Mouse (Mus musculus) hindbrain, postnatal 0 days (tissue): Measurements from ENCODE around the gene Tom1l2. TPM values are rescaled to one million over a fixed set of nuclear protein-coding genes. Genes with fewer than 3 reads are reported as not detected.

Source experiments
- ATAC-seq: fragments of 200-750 bp; cut with Nextera tagmentation; 2 replicates; pipeline ENCODE4 v1.8.0; 2017; ENCODE audit warnings: mild to moderate bottlenecking, moderate TSS enrichment, moderate library complexity
- DNase-seq: peaks from one replicate; pipeline ENCODE4 v3.0.0-alpha.2; 2015; ENCODE audit warnings: low spot score
- H3K27ac ChIP-seq: fragments of 300-500 bp; sonication (generic); 2 replicates; pipeline ENCODE4 v1.5.1; 2014; ENCODE audit warnings: mild to moderate bottlenecking
- H3K27me3 ChIP-seq: fragments of 300-500 bp; sonication (generic); 2 replicates; pipeline ENCODE4 v1.6.1; 2014; ENCODE audit warnings: low read length, mixed read lengths; ENCODE audit not compliant: insufficient read depth
- H3K36me3 ChIP-seq: fragments of 300-500 bp; sonication (generic); 2 replicates; pipeline ENCODE4 v1.6.1; 2014; ENCODE audit warnings: low read length, mixed read lengths; ENCODE audit not compliant: insufficient read depth
- H3K4me1 ChIP-seq: fragments of 300-500 bp; sonication (generic); 2 replicates; pipeline ENCODE4 v1.6.1; 2014; ENCODE audit warnings: antibody characterized with exemption, low read length, mixed read lengths; ENCODE audit not compliant: insufficient read depth
- H3K4me2 ChIP-seq: fragments of 300-500 bp; sonication (generic); 2 replicates; pipeline ENCODE4 v1.6.1; 2014; ENCODE audit warnings: low read depth, mild to moderate bottlenecking, low read length, moderate library complexity, mixed read lengths
- H3K4me3 ChIP-seq: fragments of 300-500 bp; sonication (generic); 2 replicates; pipeline ENCODE4 v1.5.1; 2014; ENCODE audit warnings: low read length
- H3K9ac ChIP-seq: fragments of 300-500 bp; sonication (generic); replicated peaks from 2 replicates; pipeline ENCODE4 v1.6.1; 2014; ENCODE audit warnings: mild to moderate bottlenecking, low read length, moderate library complexity, mixed read lengths
- H3K9me3 ChIP-seq: fragments of 300-500 bp; sonication (generic); 2 replicates; pipeline ENCODE4 v1.6.1; 2016; ENCODE audit warnings: low read length, mixed read lengths
- CTCF ChIP-seq: IDR thresholded peaks from 2 replicates; pipeline ENCODE4 v1.5.1; 2016; ENCODE audit warnings: antibody characterized with exemption, control low read depth, low read depth
- WGBS: fragments of 180-500 bp; shearing (Covaris S2); extraction: QIAGEN DNeasy Blood & Tissue Kit; methylation state at CpG from one replicate; pipeline ENCODE4 v1.1.7; 2014; 5-methylcytosine and 5-hydroxymethylcytosine counted together
- polyA plus RNA-seq: library from polyadenylated mRNA; unstranded; fragments of >200 nt; fragmentation: Nextera tagmentation; extraction: Ambion mirVana; gene quantifications from 2 replicates; pipeline ENCODE4 v1.2.1, GENCODE M21; 2015
- total RNA-seq: library from RNA; depleted of rRNA; stranded (reverse); fragments of >200 nt; gene quantifications from 2 replicates; pipeline ENCODE4 v1.2.3, GENCODE M21; 2014

Gene Tom1l2
- total and polyA plus RNA-seq, 2 experiments from 2014 or later: 48.2 to 124 TPM

DNA sequence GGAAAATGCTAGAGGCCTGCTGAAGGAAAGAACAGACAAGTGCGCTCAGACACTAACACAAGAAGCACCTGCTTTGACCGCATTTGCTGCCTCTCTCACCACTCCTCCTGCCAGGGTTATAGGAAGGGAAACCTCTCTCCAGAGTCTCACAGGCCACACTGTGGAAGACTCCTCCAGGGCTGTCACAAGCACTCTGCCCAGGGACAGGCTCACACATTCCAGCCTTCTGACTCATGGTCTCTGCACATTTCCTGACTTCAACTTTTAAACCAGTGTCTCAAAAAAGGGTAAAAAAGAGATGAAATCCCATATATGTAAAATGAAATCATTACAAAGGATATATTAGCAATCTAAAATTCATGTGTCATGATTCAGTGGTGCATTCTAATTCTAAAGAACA is 99.2 kb downstream of the Tom1l2 start:
- Histone ChIP-seq H3K27ac (no peak overlapping the region), H3K27me3 (no peaks in the 10 kb centered on the region), H3K36me3 (no peaks in the 10 kb centered on the region; the same call in none of the 2 replicates), H3K4me3 (no peak overlapping the region), H3K9ac (no peak overlapping the region), H3K4me1 (peaks cover 26% of the 10 kb centered on the region), H3K9me3 (no peaks in the 10 kb centered on the region), H3K4me2 (no peak overlapping the region)
- no peak for TF ChIP-seq CTCF
- WGBS: 91% methylated on average over 2 of the region's 2 CpGs
- no peak for ATAC-seq
- DNase-seq: no peak

DNA sequence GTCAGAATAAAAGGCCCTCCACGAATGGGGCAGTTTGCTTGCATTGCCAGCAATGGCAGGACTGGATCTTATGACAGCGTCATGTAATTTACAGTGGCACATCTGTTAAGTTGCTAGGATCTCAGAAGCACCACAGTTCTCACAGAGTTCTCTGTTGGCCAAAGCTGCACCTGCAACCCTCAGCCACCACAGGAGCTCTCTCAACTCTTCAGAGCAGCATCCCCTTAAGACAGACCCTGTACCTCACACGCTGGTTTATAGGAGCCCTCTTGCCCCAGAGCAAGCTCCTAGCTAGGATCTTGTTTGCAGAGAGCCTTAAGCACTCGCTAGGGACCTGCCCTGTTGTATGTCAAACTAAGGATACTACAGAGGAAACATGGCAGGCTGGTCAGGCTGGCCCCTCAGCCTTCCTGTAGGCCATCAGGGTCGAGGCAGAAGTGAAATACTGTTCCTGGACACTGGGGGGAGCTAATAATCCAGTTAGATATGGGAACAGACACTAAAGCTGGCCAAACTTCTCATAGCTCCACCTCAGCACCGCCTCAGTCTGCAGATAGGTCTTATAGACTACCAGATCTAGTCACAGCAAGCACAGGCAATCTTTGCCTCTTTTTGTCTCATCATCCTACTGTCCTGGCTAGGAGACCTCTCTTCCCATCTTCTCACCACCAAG is 101.6 kb downstream of the Tom1l2 start:
- Histone ChIP-seq H3K36me3 (no peaks in the 10 kb centered on the region; the same call in 1 of the 2 replicates), H3K27me3 (no peaks in the 10 kb centered on the region), H3K9ac (no peak overlapping the region), H3K4me2 (no peak overlapping the region), H3K4me3 (no peak overlapping the region), H3K9me3 (no peaks in the 10 kb centered on the region), H3K4me1 (peaks cover 15% of the 10 kb centered on the region), H3K27ac (no peak overlapping the region)
- ATAC-seq (0 out of 2 replicates have a peak, but pooled peaks have one; percentile 38), DNase-seq (peak; percentile 75)
- peak; percentile 71 for TF ChIP-seq CTCF
- 56% methylated on average over 6 of the region's 6 CpGs for WGBS

GRCm38 (mm10) chr11:60249885-60250284 is 102.8 kb downstream of the Tom1l2 start:
- DNase-seq (no peak), ATAC-seq (no peak)
- TF ChIP-seq CTCF: no peak
- no peak overlapping the region for H3K4me2 ChIP-seq
- H3K36me3 ChIP-seq: peaks cover 4% of the 10 kb centered on the region; the same call in 1 of the 2 replicates
- peaks cover 5% of the 10 kb centered on the region; the same call in 1 of the 2 replicates for H3K4me1 ChIP-seq
- H3K27ac ChIP-seq: no peak overlapping the region
- WGBS: 85% methylated on average over 2 of the region's 2 CpGs
- H3K9ac ChIP-seq: no peak overlapping the region
- no peaks in the 10 kb centered on the region for H3K9me3 ChIP-seq
- no peaks in the 10 kb centered on the region for H3K27me3 ChIP-seq
- H3K4me3 ChIP-seq: no peak overlapping the region

DNA sequence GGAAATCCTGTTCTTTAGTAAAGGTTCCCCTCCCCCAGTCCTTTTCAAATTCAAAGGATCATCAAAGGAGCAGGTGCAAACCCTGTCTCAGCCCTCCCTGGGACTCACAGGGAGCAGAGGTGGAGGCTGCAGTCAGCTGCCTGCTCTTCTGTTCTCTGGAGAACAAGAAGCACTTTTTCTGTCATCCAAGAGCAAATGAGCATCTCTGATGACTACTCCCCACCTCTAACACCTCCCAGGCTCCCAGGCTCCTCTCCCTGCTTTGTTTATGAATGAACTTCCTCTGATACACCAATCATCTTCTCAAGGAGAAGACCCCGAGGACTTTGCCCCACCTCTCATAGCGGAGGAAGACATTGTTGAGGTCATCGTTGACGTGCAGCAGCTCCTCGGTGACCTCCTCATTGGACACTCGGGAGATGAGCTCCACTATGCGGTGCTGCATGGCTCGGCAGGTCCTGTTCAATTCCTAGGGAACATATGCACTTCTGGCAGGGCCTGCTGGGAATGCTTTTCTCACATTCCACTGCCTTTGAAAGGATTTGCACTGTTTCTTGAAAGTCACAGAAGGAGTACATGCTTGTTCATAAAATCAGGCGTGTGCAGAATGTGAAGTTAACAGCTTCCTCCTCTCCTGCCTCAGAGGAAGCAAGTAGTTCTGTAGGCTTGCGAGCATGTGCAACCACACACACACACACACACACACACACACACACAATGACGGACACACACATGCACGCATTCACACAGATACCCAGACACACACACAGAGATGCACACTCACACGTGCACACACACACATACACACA is 103.9 kb downstream of the Tom1l2 start:
- Histone ChIP-seq H3K4me2 (no peak overlapping the region), H3K9me3 (no peaks in the 10 kb centered on the region), H3K27ac (peak overlapping the region; percentile 33; the same call in 1 of the 2 replicates), H3K9ac (no peak overlapping the region), H3K4me1 (no peaks in the 10 kb centered on the region), H3K4me3 (no peak overlapping the region), H3K27me3 (no peaks in the 10 kb centered on the region), H3K36me3 (peaks cover 4% of the 10 kb centered on the region; the same call in 1 of the 2 replicates)
- peak; percentile 68 for ATAC-seq
- no peak for TF ChIP-seq CTCF
- peak; percentile 56 for DNase-seq
- 31% methylated on average over 13 of the region's 13 CpGs for WGBS

GRCm38 (mm10) chr11:60247753-60248550 is 104.8 kb downstream of the Tom1l2 start:
- ATAC-seq (no peak), DNase-seq (no peak)
- no peak overlapping the region for H3K4me2 ChIP-seq
- no peak overlapping the region; the same call in 1 of the 2 replicates for H3K27ac ChIP-seq
- no peaks in the 10 kb centered on the region for H3K27me3 ChIP-seq
- H3K4me1 ChIP-seq: no peaks in the 10 kb centered on the region
- H3K36me3 ChIP-seq: peaks cover 4% of the 10 kb centered on the region; the same call in 1 of the 2 replicates
- H3K9ac ChIP-seq: no peak overlapping the region
- no peak overlapping the region for H3K4me3 ChIP-seq
- 49% methylated on average over 5 of the region's 5 CpGs for WGBS
- H3K9me3 ChIP-seq: no peaks in the 10 kb centered on the region
- TF ChIP-seq CTCF: no peak

- H3K4me1 ChIP-seq: no peaks in the 10 kb centered on the region
- no peak overlapping the region for H3K9ac ChIP-seq
- DNase-seq (peak; percentile 35), ATAC-seq (no peak)
- H3K27me3 ChIP-seq: no peaks in the 10 kb centered on the region
- no peak overlapping the region for H3K4me3 ChIP-seq
- no peak overlapping the region for H3K27ac ChIP-seq
- H3K9me3 ChIP-seq: no peaks in the 10 kb centered on the region
- H3K4me2 ChIP-seq: no peak overlapping the region
- no peak for TF ChIP-seq CTCF
- peaks cover 16% of the 10 kb centered on the region for H3K36me3 ChIP-seq
These were observed 106.6 kb downstream of the Tom1l2 start for GRCm38 (mm10) chr11:60246077-60246476.
